Mouse (Mus musculus) neural tube, embryonic 12.5 days (tissue): ENCODE measurements around the gene Psma7. TPM values are rescaled to one million over a fixed set of nuclear protein-coding genes. Genes with fewer than 3 reads are reported as not detected.

Source experiments
- polyA plus RNA-seq: library from polyadenylated mRNA; unstranded; fragments of >200 nt; fragmentation: Nextera tagmentation; extraction: Ambion mirVana; gene quantifications from 2 replicates; pipeline ENCODE4 v1.2.1, GENCODE M21; 2016

Gene Psma7
- polyA plus RNA-seq, 1 experiment from 2014 or later: 702 TPM

Other genes with a start within 250 kb of the Psma7 start
- 4.1 and 4.7 TPM in 2 replicates for gene Taf4, start 65.8 kb downstream of the Psma7 start, polyA plus RNA-seq
- gene Lsm14b, start 17.4 kb downstream of the Psma7 start, polyA plus RNA-seq: 15.9 and 23.5 TPM in 2 replicates
- gene Ss18l1, start 76 bp upstream of the Psma7 start, polyA plus RNA-seq: 33.8 and 34.1 TPM in 2 replicates
- gene Mtg2, start 28.2 kb upstream of the Psma7 start, polyA plus RNA-seq: 30.0 and 32.4 TPM in 2 replicates
- 2.8 and 3.4 TPM in 2 replicates for gene Hrh3, start 62.1 kb upstream of the Psma7 start, polyA plus RNA-seq
- 51.8 and 52.5 TPM in 2 replicates for gene Osbpl2, start 76.9 kb upstream of the Psma7 start, polyA plus RNA-seq
- gene Adrm1, start 129.1 kb upstream of the Psma7 start, polyA plus RNA-seq: 218 and 221 TPM in 2 replicates
- gene Lama5, start 183.4 kb upstream of the Psma7 start, polyA plus RNA-seq: 2.8 and 2.9 TPM in 2 replicates
- 430 and 468 TPM in 2 replicates for gene Rps21, start 214.9 kb upstream of the Psma7 start, polyA plus RNA-seq
- 26.3 and 28.7 TPM in 2 replicates for gene Cables2, start 231.1 kb upstream of the Psma7 start, polyA plus RNA-seq
- gene Rbbp8nl, start 247.4 kb upstream of the Psma7 start, polyA plus RNA-seq: 0.13 TPM in 1 of 2 replicates, not detected in the other